Mouse (Mus musculus) spleen, adult 2 months (tissue): ENCODE data around the gene Ccdc121. TPM values are rescaled to one million over a fixed set of nuclear protein-coding genes. Genes with fewer than 3 reads are reported as not detected.

Experiments used
- DNase-seq, 2 experiments: peaks; one replicate each; pipeline versions ENCODE4 v3.0.0 to v3.0.0-alpha.2; 2012 to 2021; ENCODE audit warnings: low spot score in 2 of 2, low read depth in 1 of 2
- H3K27ac ChIP-seq: fragments of 200-500 bp; 2 replicates; pipeline ENCODE4 v1.5.1; 2012; ENCODE audit warnings: low read length, inconsistent platforms; ENCODE audit not compliant: insufficient read depth
- H3K27me3 ChIP-seq: fragments of 200-500 bp; 2 replicates; pipeline ENCODE4 v1.6.1; 2012; ENCODE audit warnings: mild to moderate bottlenecking, moderate library complexity, low read length, inconsistent platforms; ENCODE audit not compliant: control insufficient read depth, insufficient read depth
- H3K36me3 ChIP-seq: fragments of 200-500 bp; 2 replicates; pipeline ENCODE4 v1.6.1; 2012; ENCODE audit warnings: mild to moderate bottlenecking, low read length, inconsistent platforms; ENCODE audit not compliant: control insufficient read depth, insufficient read depth
- H3K4me1 ChIP-seq: fragments of 200-500 bp; 2 replicates; pipeline ENCODE4 v1.6.1; 2011; ENCODE audit warnings: inconsistent platforms; ENCODE audit not compliant: control insufficient read depth, insufficient read depth, insufficient read length
- H3K4me3 ChIP-seq: fragments of 200-500 bp; 2 replicates; pipeline ENCODE4 v1.5.1; 2011; ENCODE audit warnings: mild to moderate bottlenecking, inconsistent platforms; ENCODE audit not compliant: insufficient read depth, insufficient read length; ENCODE audit errors: extremely low read depth
- CTCF ChIP-seq: fragments of 200-500 bp; IDR thresholded peaks from 2 replicates; pipeline ENCODE4 v1.5.1; 2011; ENCODE audit warnings: mild to moderate bottlenecking, inconsistent platforms; ENCODE audit not compliant: insufficient read depth, insufficient read length, insufficient replicate concordance; ENCODE audit errors: extremely low read depth
- POLR2A ChIP-seq: fragments of 200-500 bp; IDR thresholded peaks from 2 replicates; pipeline ENCODE4 v1.6.1; 2011; ENCODE audit warnings: low read depth, low read length, inconsistent platforms
- WGBS: fragments of 180-500 bp; shearing (Covaris S2); methylation state at CpG from one replicate; pipeline ENCODE4 v1.1.7; 2018; 5-methylcytosine and 5-hydroxymethylcytosine counted together
- polyA plus RNA-seq: library from polyadenylated mRNA; depleted of rRNA; stranded (reverse); fragments of >200 nt; gene quantifications from 2 replicates; pipeline ENCODE4 v1.2.3, GENCODE M21; 2012; rRNA removed

Ccdc121 gene
- polyA plus RNA-seq: not detected in 2 replicates

DNA sequence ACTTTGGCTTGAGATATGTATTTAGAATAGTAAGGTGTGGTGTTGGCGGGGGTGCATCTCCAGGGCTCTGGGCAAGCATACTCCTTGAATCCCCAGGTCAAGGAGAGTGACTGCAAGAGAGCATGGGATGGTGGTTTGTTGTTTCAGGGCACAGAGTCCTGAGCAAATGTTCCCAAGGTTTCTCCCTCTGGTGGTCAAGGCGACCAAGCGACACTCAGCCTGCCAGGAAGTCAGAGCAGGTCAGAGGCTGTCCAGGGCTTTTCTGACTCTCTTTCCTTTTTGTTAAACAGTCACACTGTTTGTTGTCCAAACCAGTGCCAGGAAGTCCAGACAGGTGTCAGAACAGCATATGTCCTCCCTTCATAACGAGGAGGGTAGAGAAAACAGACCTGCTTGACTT lies at the start of gene Ccdc121:
Gene Ccdc121, minus strand, starts transcription at position 145 of the 400 bp plus-strand sequence.
- Histone ChIP-seq H3K27me3 (no peaks in the 10 kb centered on the region), H3K4me3 (no peak within 1 kb of the TSS), H3K36me3 (no peaks in the 10 kb centered on the region), H3K4me1 (no peaks in the 10 kb centered on the region), H3K27ac (no peak within 1 kb of the TSS)
- 79% methylated on average over 4 of the region's 4 CpGs for WGBS
- no peak for DNase-seq
- TF ChIP-seq POLR2A (no peak), CTCF (no peak)

DNA sequence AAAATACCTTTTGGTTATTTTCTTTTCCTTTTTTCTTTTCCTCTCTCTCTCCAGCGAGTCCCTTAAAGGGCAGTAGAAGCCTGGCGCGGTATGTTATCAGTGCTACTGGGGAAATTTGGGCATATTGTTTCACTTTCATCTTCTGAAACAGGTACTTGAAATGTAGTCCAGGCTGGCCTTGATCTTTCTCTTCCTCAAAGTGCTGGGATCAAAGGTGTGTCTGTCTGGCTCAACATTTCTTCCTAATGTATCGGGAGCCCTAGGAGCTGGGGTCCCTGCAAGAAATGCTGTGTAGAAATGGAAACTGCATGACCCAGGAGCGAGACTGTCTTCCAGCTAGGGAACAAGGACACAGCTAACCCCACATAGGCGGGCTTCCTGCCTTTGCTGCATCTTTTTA lies 49.1 kb upstream of the Ccdc121 start:
- WGBS: 83% methylated on average over 6 of the region's 6 CpGs
- Histone ChIP-seq H3K27ac (no peak overlapping the region), H3K4me1 (no peaks in the 10 kb centered on the region), H3K27me3 (no peaks in the 10 kb centered on the region), H3K36me3 (no peaks in the 10 kb centered on the region), H3K4me3 (no peak overlapping the region)
- TF ChIP-seq CTCF: no peak
- no peak for TF ChIP-seq POLR2A
- DNase-seq: no peak

DNA sequence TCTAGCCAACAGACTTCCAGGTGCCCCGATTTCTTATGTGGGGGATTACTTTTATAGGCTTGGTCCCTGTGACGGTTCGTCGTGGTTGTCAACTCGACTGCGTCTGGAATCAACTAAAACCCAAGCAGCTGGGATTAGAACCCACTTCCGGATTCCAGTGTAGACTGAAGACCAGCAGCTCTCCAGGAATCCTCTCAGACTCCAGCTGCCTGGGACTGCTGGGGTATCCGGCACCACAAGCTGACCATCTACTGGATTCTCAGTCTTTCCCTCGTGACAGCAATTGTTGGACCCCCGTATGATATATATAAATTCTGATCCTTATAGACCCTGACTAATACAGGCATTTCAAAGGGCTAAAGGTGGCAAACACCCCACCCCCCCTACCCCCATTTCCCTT lies 48.4 kb upstream of the Ccdc121 start:
- Histone ChIP-seq H3K4me3 (no peak overlapping the region), H3K27me3 (no peaks in the 10 kb centered on the region), H3K36me3 (no peaks in the 10 kb centered on the region), H3K4me1 (no peaks in the 10 kb centered on the region), H3K27ac (no peak overlapping the region)
- no peak for DNase-seq
- TF ChIP-seq POLR2A (no peak), CTCF (no peak)
- 88% methylated on average over 10 of the region's 10 CpGs for WGBS

DNA sequence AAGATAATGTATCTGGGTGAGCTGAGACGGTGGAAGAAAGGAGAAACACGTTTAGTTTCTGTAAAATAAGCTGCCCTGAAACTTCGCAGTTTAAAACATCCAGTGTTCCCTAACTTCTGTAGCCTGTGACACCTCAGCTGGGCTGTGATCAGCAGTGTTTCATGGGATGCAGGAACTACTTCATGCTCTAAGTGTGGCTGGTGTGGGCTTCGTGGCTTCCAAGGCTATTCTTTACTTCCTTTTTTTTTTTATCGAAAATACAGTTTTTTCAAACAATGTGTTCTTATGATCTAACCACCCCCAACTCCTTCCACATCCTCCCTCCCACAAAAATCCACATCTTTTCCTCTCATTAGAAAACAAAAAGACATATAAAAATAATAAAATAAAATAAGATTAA lies 44.2 kb upstream of the Ccdc121 start:
- H3K4me3 ChIP-seq: no peak overlapping the region
- DNase-seq: no peak
- no peaks in the 10 kb centered on the region for H3K36me3 ChIP-seq
- no peak for TF ChIP-seq CTCF
- no peak for TF ChIP-seq POLR2A
- no peaks in the 10 kb centered on the region for H3K4me1 ChIP-seq
- no peak overlapping the region for H3K27ac ChIP-seq
- H3K27me3 ChIP-seq: no peaks in the 10 kb centered on the region
- 17% methylated on average over 5 of the region's 5 CpGs for WGBS

DNA sequence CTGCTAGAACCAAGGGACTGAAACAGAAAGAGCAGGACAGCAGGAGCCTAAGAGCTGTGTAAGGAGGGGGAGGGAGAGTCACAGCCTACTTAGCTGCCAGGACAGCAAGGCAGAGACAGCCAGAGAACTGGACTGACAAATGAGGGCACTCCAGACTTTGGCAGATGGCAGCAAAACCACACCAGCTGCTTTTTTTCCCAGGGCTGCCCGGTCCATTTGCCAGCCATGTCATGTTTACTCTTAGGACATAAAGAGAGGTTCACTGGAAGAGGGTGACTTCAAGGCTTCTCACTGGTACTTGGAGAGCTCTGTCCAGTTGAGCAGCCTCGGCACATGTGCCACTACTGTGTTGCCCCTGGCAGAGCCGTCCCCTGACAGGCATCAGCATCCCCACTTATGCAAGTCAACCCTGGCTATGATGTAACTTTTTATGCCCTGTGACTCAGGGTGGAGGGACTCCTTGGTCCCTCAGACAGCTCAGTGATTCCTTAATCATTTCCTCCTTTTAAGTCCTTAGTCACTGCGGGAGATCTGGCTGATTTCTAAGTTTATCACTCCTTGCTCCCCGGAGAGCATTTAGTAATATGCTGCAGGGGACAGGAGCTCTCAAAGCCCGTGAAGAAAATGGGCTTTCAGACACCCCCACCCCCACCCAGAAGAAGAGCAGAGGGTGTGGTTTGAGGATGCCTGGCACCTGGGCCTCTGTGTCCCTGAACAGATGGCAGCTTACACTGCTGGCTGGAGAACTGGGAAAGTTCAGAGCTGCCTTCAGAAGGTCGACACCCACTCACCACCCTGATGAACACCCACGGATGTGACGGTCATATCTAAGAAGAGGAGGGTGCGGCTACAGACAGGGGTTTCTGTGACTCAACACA lies 41.5 kb upstream of the Ccdc121 start:
- no peak overlapping the region for H3K4me3 ChIP-seq
- no peaks in the 10 kb centered on the region for H3K36me3 ChIP-seq
- H3K4me1 ChIP-seq: no peaks in the 10 kb centered on the region
- DNase-seq: no peak
- TF ChIP-seq CTCF (no peak), POLR2A (no peak)
- no peak overlapping the region for H3K27ac ChIP-seq
- WGBS: 41% methylated on average over 10 of the region's 10 CpGs
- H3K27me3 ChIP-seq: no peaks in the 10 kb centered on the region

DNA sequence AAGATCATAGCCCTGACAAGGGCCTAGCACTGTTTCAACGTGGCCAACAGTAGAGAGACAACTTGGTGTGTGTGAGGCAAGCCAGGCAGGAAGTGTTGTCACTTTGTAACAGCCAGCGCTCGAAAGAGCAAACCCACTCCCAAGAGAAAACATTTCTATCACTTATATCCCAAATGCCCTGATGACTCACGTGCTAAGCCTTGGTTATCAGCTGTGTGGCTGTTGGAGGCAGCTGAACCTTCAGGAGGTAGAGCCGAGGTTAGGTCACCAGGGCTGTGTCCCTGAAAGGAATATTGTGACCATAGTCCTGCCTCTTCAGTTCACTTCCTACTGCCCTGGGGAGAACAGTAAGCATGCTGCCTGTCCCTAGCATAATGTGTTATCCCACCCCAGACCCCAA lies 39.6 kb upstream of the Ccdc121 start:
- H3K27ac ChIP-seq: no peak overlapping the region
- WGBS: 65% methylated on average over 5 of the region's 5 CpGs
- H3K27me3 ChIP-seq: no peaks in the 10 kb centered on the region
- H3K4me1 ChIP-seq: no peaks in the 10 kb centered on the region
- DNase-seq: no peak
- H3K36me3 ChIP-seq: no peaks in the 10 kb centered on the region
- no peak for TF ChIP-seq CTCF
- no peak for TF ChIP-seq POLR2A
- no peak overlapping the region for H3K4me3 ChIP-seq

DNA sequence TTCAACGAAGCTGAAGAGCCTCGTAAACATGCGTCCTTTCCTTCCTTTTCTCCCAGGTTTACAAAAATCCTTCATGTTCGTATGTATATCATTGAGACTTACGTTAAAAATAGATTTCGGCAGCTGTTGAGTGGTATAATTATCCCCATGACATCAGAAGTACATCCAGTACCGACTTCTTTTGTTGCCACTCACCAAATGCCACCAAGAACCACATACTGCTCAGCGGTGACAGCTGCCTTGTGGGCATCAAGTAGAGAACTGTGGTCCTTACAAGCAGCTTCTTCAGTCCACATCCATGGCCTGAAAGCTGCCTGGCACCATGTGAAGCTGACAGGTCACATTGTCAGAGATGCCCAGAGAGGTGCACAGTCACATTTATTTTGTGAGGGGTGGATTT lies 38.7 kb upstream of the Ccdc121 start:
- no peak for DNase-seq
- H3K36me3 ChIP-seq: no peaks in the 10 kb centered on the region
- 89% methylated on average over 8 of the region's 8 CpGs for WGBS
- H3K27me3 ChIP-seq: no peaks in the 10 kb centered on the region
- no peak overlapping the region for H3K4me3 ChIP-seq
- no peaks in the 10 kb centered on the region for H3K4me1 ChIP-seq
- TF ChIP-seq POLR2A (no peak), CTCF (no peak)
- no peak overlapping the region for H3K27ac ChIP-seq
